Mouse (Mus musculus): ENCODE results near the gene Phf12. TPM values are rescaled to one million over a fixed set of nuclear protein-coding genes. Genes with fewer than 3 reads are reported as not detected.

The Phf12 gene
- polyA plus RNA-seq, 1 experiment, result 33.5 TPM

- DNase-seq (ENCODE audit: low read depth), result no peak
Observed at GRCm38 (mm10) chr11:77970718-77971117, 11.8 kb upstream of the Phf12 start.

- DNase-seq (ENCODE audit: low read depth), result no peak
Observed at GRCm38 (mm10) chr11:77973520-77973919, 9.0 kb upstream of the Phf12 start.

- DNase-seq (ENCODE audit: low read depth), result no peak
Observed at GRCm38 (mm10) chr11:77974325-77974724, 8.2 kb upstream of the Phf12 start.

- no peak for DNase-seq (ENCODE audit: low read depth)
Observed at GRCm38 (mm10) chr11:77975873-77976272, 6.7 kb upstream of the Phf12 start.

GRCm38 (mm10) chr11:77978161-77978560 lies 4.4 kb upstream of the Phf12 start:
- no peak for DNase-seq (ENCODE audit: low read depth)

GRCm38 (mm10) chr11:77979221-77979809 lies 3.2 kb upstream of the Phf12 start:
- no peak for DNase-seq (ENCODE audit: low read depth)

- no peak for DNase-seq (ENCODE audit: low read depth)
Observed at GRCm38 (mm10) chr11:77980281-77981204, 2.0 kb upstream of the Phf12 start.

- peak; percentile 100 for DNase-seq (ENCODE audit: low read depth)
Observed at GRCm38 (mm10) chr11:77981609-77982440, 729 bp upstream of the Phf12 start.

- no peak for DNase-seq (ENCODE audit: low read depth)
Observed at GRCm38 (mm10) chr11:77983191-77983936, 810 bp downstream of the Phf12 start.

GRCm38 (mm10) chr11:77983937-77984835 lies 1.6 kb downstream of the Phf12 start:
- no peak for DNase-seq (ENCODE audit: low read depth)

- DNase-seq (ENCODE audit: low read depth), result no peak
Observed at GRCm38 (mm10) chr11:77984836-77985231, 2.3 kb downstream of the Phf12 start.

- DNase-seq (ENCODE audit: low read depth), result no peak
Observed at GRCm38 (mm10) chr11:77985541-77986065, 3.0 kb downstream of the Phf12 start.

GRCm38 (mm10) chr11:77989071-77989690 lies 6.6 kb downstream of the Phf12 start:
- DNase-seq (ENCODE audit: low read depth), result no peak

GRCm38 (mm10) chr11:77995556-77995955 lies 13.0 kb downstream of the Phf12 start:
- no peak for DNase-seq (ENCODE audit: low read depth)

GRCm38 (mm10) chr11:78006446-78006845 lies 23.9 kb downstream of the Phf12 start:
- DNase-seq (ENCODE audit: low read depth), result no peak

- DNase-seq (ENCODE audit: low read depth), result no peak
Observed at GRCm38 (mm10) chr11:78019676-78020075, 37.1 kb downstream of the Phf12 start.

- DNase-seq (ENCODE audit: low read depth), result no peak
Observed at GRCm38 (mm10) chr11:78023607-78024006, 41.1 kb downstream of the Phf12 start.

GRCm38 (mm10) chr11:78029240-78029639 lies 46.7 kb downstream of the Phf12 start:
- no peak for DNase-seq (ENCODE audit: low read depth)

- DNase-seq (ENCODE audit: low read depth), result no peak
Observed at GRCm38 (mm10) chr11:78030600-78030999, 48.0 kb downstream of the Phf12 start.

GRCm38 (mm10) chr11:78031389-78031788 lies 48.8 kb downstream of the Phf12 start:
- no peak for DNase-seq (ENCODE audit: low read depth)
